Mouse (Mus musculus): Measurements from ENCODE around the gene Actn3. TPM values are rescaled to one million over a fixed set of nuclear protein-coding genes. Genes with fewer than 3 reads are reported as not detected.
A peak's percentile ranks its signal among the peaks of the same experiment; 100 is the strongest.
"Not testable (repeated sequence)": the region's sequence is repeated elsewhere in the genome, so short reads cannot be mapped to it uniquely, and the experiment has no call there.

Actn3 gene
- polyA plus RNA-seq, 1 experiment from 2014 or later = 6.5 TPM

GRCm38 (mm10) chr19:4836096-4836495, 41.6 kb downstream of the Actn3 start:
- no peak overlapping the region for H3K4me2 ChIP-seq (ENCODE audit: low read depth)
- no peak overlapping the region for H3K27ac ChIP-seq (ENCODE audit: low read depth, low read length)
- H3K36me3 ChIP-seq (ENCODE audit: control insufficient read depth, insufficient read depth, low read length) = no peaks in the 10 kb centered on the region
- 84% methylated on average over 2 of the region's 2 CpGs for WGBS
- peaks cover 14% of the 10 kb centered on the region for H3K27me3 ChIP-seq (ENCODE audit: control insufficient read depth, insufficient read depth, low read length)
- H3K4me1 ChIP-seq (ENCODE audit: control insufficient read depth, insufficient read depth, low read length) = peaks cover 11% of the 10 kb centered on the region; the same call in 1 of the 2 replicates
- H3K9me3 ChIP-seq (ENCODE audit: control insufficient read depth, low read length) = no peaks in the 10 kb centered on the region
- H3K4me3 ChIP-seq (ENCODE audit: low read depth, low read length) = no peak overlapping the region
- ATAC-seq (ENCODE audit: insufficient read depth, low FRiP score, low TSS enrichment) (no peak), DNase-seq (ENCODE audit: low spot score) (no peak)
- no peak overlapping the region for H3K9ac ChIP-seq (ENCODE audit: low read length)

GRCm38 (mm10) chr19:4833977-4834376, 43.7 kb downstream of the Actn3 start:
- no peak overlapping the region for H3K9ac ChIP-seq (ENCODE audit: low read length)
- H3K27me3 ChIP-seq (ENCODE audit: control insufficient read depth, insufficient read depth, low read length) = no peaks in the 10 kb centered on the region
- peaks cover 7% of the 10 kb centered on the region; the same call in 1 of the 2 replicates for H3K4me1 ChIP-seq (ENCODE audit: control insufficient read depth, insufficient read depth, low read length)
- H3K4me2 ChIP-seq (ENCODE audit: low read depth) = no peak overlapping the region
- 87% methylated on average over 8 of the region's 8 CpGs for WGBS
- H3K4me3 ChIP-seq (ENCODE audit: low read depth, low read length) = no peak overlapping the region
- no peak overlapping the region for H3K27ac ChIP-seq (ENCODE audit: low read depth, low read length)
- H3K9me3 ChIP-seq (ENCODE audit: control insufficient read depth, low read length) = no peaks in the 10 kb centered on the region
- no peak for ATAC-seq (ENCODE audit: insufficient read depth, low FRiP score, low TSS enrichment)
- no peak for DNase-seq (ENCODE audit: low spot score)
- no peaks in the 10 kb centered on the region for H3K36me3 ChIP-seq (ENCODE audit: control insufficient read depth, insufficient read depth, low read length)

- 0 out of 2 replicates have a peak, but pooled peaks cover 3% of the 10 kb centered on the region for H3K36me3 ChIP-seq (ENCODE audit: control insufficient read depth, insufficient read depth, low read length)
- ATAC-seq (ENCODE audit: insufficient read depth, low FRiP score, low TSS enrichment) = no peak
- no peak overlapping the region for H3K9ac ChIP-seq (ENCODE audit: low read length)
- no peak overlapping the region for H3K4me3 ChIP-seq (ENCODE audit: low read depth, low read length)
- H3K27ac ChIP-seq (ENCODE audit: low read depth, low read length) = no peak overlapping the region
- WGBS = 64% methylated on average over 7 of the region's 7 CpGs
- no peak overlapping the region for H3K4me2 ChIP-seq (ENCODE audit: low read depth)
- H3K9me3 ChIP-seq (ENCODE audit: control insufficient read depth, low read length) = no peaks in the 10 kb centered on the region
- DNase-seq (ENCODE audit: low spot score) = no peak
- H3K27me3 ChIP-seq (ENCODE audit: control insufficient read depth, insufficient read depth, low read length) = no peaks in the 10 kb centered on the region
- H3K4me1 ChIP-seq (ENCODE audit: control insufficient read depth, insufficient read depth, low read length) = no peaks in the 10 kb centered on the region
Observed at GRCm38 (mm10) chr19:4829156-4829555, 48.6 kb downstream of the Actn3 start.

- H3K9ac ChIP-seq (ENCODE audit: low read length) = no peak overlapping the region
- 0 out of 2 replicates have a peak, but pooled peaks cover 3% of the 10 kb centered on the region for H3K36me3 ChIP-seq (ENCODE audit: control insufficient read depth, insufficient read depth, low read length)
- H3K4me2 ChIP-seq (ENCODE audit: low read depth) = no peak overlapping the region
- H3K27me3 ChIP-seq (ENCODE audit: control insufficient read depth, insufficient read depth, low read length) = no peaks in the 10 kb centered on the region
- no peak overlapping the region for H3K4me3 ChIP-seq (ENCODE audit: low read depth, low read length)
- 58% methylated on average over 16 of the region's 16 CpGs for WGBS
- no peak for ATAC-seq (ENCODE audit: insufficient read depth, low FRiP score, low TSS enrichment)
- H3K4me1 ChIP-seq (ENCODE audit: control insufficient read depth, insufficient read depth, low read length) = no peaks in the 10 kb centered on the region
- H3K9me3 ChIP-seq (ENCODE audit: control insufficient read depth, low read length) = no peaks in the 10 kb centered on the region
- no peak overlapping the region for H3K27ac ChIP-seq (ENCODE audit: low read depth, low read length)
- no peak for DNase-seq (ENCODE audit: low spot score)
Observed at GRCm38 (mm10) chr19:4828444-4829114, 49.1 kb downstream of the Actn3 start.

GRCm38 (mm10) chr19:4820678-4821303, 56.9 kb downstream of the Actn3 start:
- H3K36me3 ChIP-seq (ENCODE audit: control insufficient read depth, insufficient read depth, low read length) = 0 out of 2 replicates have a peak, but pooled peaks cover 3% of the 10 kb centered on the region
- H3K4me2 ChIP-seq (ENCODE audit: low read depth) = no peak overlapping the region
- no peak overlapping the region for H3K4me3 ChIP-seq (ENCODE audit: low read depth, low read length)
- DNase-seq (ENCODE audit: low spot score) (no peak), ATAC-seq (ENCODE audit: insufficient read depth, low FRiP score, low TSS enrichment) (no peak)
- H3K9me3 ChIP-seq (ENCODE audit: control insufficient read depth, low read length) = no peaks in the 10 kb centered on the region
- no peak overlapping the region for H3K27ac ChIP-seq (ENCODE audit: low read depth, low read length)
- H3K4me1 ChIP-seq (ENCODE audit: control insufficient read depth, insufficient read depth, low read length) = no peaks in the 10 kb centered on the region
- no peaks in the 10 kb centered on the region for H3K27me3 ChIP-seq (ENCODE audit: control insufficient read depth, insufficient read depth, low read length)
- 92% methylated on average over 5 of the region's 5 CpGs for WGBS
- no peak overlapping the region for H3K9ac ChIP-seq (ENCODE audit: low read length)

GRCm38 (mm10) chr19:4817182-4817835, 60.4 kb downstream of the Actn3 start:
- H3K4me2 ChIP-seq (ENCODE audit: low read depth) = no peak overlapping the region
- WGBS = 86% methylated on average over 1 of the region's 1 CpGs
- no peak for ATAC-seq (ENCODE audit: insufficient read depth, low FRiP score, low TSS enrichment)
- H3K27ac ChIP-seq (ENCODE audit: low read depth, low read length) = no peak overlapping the region
- no peaks in the 10 kb centered on the region for H3K4me1 ChIP-seq (ENCODE audit: control insufficient read depth, insufficient read depth, low read length)
- DNase-seq (ENCODE audit: low spot score) = no peak
- H3K27me3 ChIP-seq (ENCODE audit: control insufficient read depth, insufficient read depth, low read length) = no peaks in the 10 kb centered on the region
- no peak overlapping the region for H3K9ac ChIP-seq (ENCODE audit: low read length)
- H3K36me3 ChIP-seq (ENCODE audit: control insufficient read depth, insufficient read depth, low read length) = no peaks in the 10 kb centered on the region
- no peak overlapping the region for H3K4me3 ChIP-seq (ENCODE audit: low read depth, low read length)
- no peaks in the 10 kb centered on the region for H3K9me3 ChIP-seq (ENCODE audit: control insufficient read depth, low read length)

DNA sequence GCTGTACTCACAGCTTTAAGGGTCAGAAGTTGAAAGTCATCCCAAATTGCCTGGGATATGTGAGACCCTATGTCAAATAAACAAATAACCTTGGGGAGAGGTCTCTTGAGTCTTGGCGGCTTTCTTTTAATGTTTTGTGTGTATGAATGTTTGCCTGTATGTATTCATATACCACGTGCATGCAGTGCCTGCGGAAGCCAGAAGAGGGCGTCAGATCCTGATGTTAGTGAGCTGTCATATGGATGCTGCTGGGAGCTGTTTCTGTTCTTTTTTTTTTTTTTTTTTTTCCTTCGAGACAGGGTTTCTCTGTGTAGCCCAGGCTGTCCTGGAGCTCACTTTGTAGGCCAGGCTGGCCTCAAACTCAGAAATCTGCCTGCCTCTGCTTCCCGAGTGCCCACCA, 64.7 kb downstream of the Actn3 start:
- DNase-seq (ENCODE audit: low spot score) = no peak
- H3K36me3 ChIP-seq (ENCODE audit: control insufficient read depth, insufficient read depth, low read length) = no peaks in the 10 kb centered on the region
- H3K27ac ChIP-seq (ENCODE audit: low read depth, low read length) = no peak overlapping the region
- no peak for ATAC-seq (ENCODE audit: insufficient read depth, low FRiP score, low TSS enrichment)
- no peak overlapping the region for H3K4me2 ChIP-seq (ENCODE audit: low read depth)
- 84% methylated on average over 6 of the region's 6 CpGs for WGBS
- no peaks in the 10 kb centered on the region for H3K9me3 ChIP-seq (ENCODE audit: control insufficient read depth, low read length)
- H3K4me3 ChIP-seq (ENCODE audit: low read depth, low read length) = no peak overlapping the region
- H3K27me3 ChIP-seq (ENCODE audit: control insufficient read depth, insufficient read depth, low read length) = no peaks in the 10 kb centered on the region
- H3K4me1 ChIP-seq (ENCODE audit: control insufficient read depth, insufficient read depth, low read length) = peaks cover 13% of the 10 kb centered on the region
- no peak overlapping the region for H3K9ac ChIP-seq (ENCODE audit: low read length)

DNA sequence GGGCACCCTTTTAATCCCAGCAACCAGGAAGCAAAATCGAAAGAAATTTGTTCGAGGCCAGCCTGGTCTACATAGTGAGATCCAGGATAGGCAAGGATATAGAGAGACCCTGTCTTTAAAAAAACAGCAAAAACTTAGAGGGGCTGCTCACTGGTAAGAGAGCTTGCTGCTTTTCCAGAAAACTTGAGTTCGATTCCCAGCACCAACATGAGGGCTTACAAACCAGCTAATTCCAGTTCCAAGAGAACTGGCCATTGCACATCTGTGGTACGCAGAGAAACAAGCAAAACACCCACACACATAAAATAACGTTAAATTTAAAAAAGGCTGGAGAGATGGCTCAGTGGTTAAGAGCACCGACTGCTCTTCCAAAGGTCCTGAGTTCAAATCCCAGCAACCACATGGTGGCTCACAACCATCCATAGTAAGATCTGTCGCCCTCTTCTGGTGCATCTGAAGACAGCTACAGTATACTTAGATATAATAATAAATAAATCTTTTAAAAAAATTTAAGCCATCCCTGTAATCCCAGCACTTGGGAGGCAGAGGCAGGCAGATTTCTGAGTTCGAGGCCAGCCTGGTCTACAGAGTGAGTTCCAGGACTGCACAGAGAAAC, 65.3 kb downstream of the Actn3 start:
- Histone ChIP-seq H3K4me2 (ENCODE audit: low read depth) (peak overlapping the region; percentile 49), H3K4me1 (ENCODE audit: control insufficient read depth, insufficient read depth, low read length) (peaks cover 15% of the 10 kb centered on the region), H3K9ac (ENCODE audit: low read length) (peak overlapping the region; percentile 77), H3K4me3 (ENCODE audit: low read depth, low read length) (peak overlapping the region; percentile 88)
- not testable (repeated sequence) for DNase-seq (ENCODE audit: low spot score); H3K9me3 ChIP-seq (ENCODE audit: control insufficient read depth, low read length); H3K27ac ChIP-seq (ENCODE audit: low read depth, low read length); H3K27me3 ChIP-seq (ENCODE audit: control insufficient read depth, insufficient read depth, low read length); H3K36me3 ChIP-seq (ENCODE audit: control insufficient read depth, insufficient read depth, low read length); ATAC-seq (ENCODE audit: insufficient read depth, low FRiP score, low TSS enrichment)
- WGBS = 77% methylated on average over 8 of the region's 8 CpGs
